Mouse (Mus musculus): ENCODE data around the gene Adamts16.

Gene Adamts16

DNA sequence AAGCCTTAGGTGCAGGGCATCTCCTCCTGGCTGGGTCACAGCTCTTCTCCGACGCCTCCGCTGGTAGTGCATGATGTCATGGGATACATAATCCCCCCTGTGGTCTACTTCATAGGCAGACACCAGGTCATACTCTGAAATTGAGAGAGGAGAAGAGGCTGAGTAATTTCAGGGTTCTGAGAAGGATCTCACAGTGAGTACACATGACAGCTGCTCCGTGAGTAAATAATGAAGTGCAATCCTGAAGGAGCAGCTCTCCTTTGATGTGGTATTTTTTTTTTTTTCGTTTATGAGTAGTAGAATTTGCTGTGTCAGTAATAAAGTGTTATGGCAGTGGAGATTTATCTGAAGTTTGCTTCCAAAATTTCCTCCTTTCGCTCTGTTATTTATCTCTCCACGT lies 5.4 kb downstream of the Adamts16 start:
- in situ Hi-C loops (cut with MboI, MseI) = loop anchor here (5.0 kb wide), 2 partner anchors 189 to 194 kb away; no protein-coding TSS in a partner anchor

- in situ Hi-C loops (cut with MboI, MseI) = no loop called here
Measured at GRCm38 (mm10) chr13:70832593-70833138, 8.9 kb downstream of the Adamts16 start.

- in situ Hi-C loops (cut with MboI, MseI) = no loop called here
Measured at GRCm38 (mm10) chr13:70831041-70831440, 10.6 kb downstream of the Adamts16 start.

DNA sequence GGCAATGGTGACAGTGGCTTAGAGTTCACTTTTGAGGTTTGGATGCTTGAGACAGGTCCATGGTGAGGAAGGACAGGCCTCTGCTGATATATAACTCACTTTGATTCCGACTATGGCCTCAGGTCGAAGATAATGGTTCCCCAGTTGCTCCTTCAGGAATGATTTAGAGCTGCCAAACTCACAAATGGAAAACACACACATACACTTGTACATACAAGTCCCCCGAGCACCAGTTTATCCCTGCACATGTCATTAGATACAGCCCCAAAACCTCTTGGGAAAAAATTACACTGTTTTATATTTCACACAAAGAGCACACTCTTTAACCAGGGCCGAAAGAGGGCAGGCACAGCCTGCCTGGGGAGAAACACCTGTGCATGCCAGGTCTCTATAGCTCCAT lies 14.1 kb downstream of the Adamts16 start:
- in situ Hi-C loops (cut with MboI, MseI) = no loop called here

- in situ Hi-C loops (cut with MboI, MseI) = no loop called here
Measured at GRCm38 (mm10) chr13:70825265-70825664, 16.3 kb downstream of the Adamts16 start.

GRCm38 (mm10) chr13:70823757-70824156 lies 17.9 kb downstream of the Adamts16 start:
- in situ Hi-C loops (cut with MboI, MseI) = no loop called here

- in situ Hi-C loops (cut with MboI, MseI) = no loop called here
Measured at GRCm38 (mm10) chr13:70818982-70819381, 22.6 kb downstream of the Adamts16 start.

DNA sequence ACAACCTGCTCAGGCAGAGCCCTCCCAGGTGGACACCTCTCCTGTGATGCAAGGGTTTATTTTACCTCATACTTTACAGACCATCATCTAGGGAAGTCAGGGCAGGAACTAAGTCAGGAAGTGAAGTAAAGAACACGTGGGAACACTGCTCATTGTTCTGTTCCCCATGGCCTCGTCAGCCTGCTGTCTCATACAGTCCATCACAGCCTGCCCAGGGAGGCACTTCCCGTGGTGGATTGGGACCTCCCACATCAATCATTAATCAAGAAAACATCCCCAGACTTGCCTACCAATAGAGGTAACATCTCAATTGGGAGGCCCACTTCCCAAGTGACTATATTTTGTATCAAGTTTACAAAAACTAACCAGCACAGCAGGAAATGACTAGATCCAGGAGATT lies 27.2 kb downstream of the Adamts16 start:
- in situ Hi-C loops (cut with MboI, MseI) = no loop called here

- in situ Hi-C loops (cut with MboI, MseI) = no loop called here
Measured at GRCm38 (mm10) chr13:70805506-70805905, 36.1 kb downstream of the Adamts16 start.

DNA sequence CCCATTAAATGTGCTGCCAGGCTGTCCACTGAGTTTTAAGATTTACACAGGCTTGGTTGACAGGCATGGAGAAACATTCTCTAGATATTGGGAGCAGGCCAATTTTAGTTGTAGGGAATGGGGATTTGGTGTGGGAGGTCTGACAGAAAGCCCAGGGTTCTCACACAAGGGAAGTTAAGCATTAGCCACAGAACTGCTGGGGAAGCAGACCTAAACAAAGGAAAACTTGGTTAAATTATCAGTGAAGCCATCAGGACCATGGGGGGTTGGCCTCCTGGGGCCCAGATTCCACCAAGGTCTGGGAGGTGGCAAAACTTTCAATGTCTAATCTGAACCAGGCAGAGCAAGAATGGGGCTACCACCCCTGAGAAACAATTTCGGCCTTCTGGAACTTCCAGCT lies 38.8 kb downstream of the Adamts16 start:
- in situ Hi-C loops (cut with MboI, MseI) = no loop called here

- in situ Hi-C loops (cut with MboI, MseI) = no loop called here
Measured at GRCm38 (mm10) chr13:70799322-70799721, 42.3 kb downstream of the Adamts16 start.

DNA sequence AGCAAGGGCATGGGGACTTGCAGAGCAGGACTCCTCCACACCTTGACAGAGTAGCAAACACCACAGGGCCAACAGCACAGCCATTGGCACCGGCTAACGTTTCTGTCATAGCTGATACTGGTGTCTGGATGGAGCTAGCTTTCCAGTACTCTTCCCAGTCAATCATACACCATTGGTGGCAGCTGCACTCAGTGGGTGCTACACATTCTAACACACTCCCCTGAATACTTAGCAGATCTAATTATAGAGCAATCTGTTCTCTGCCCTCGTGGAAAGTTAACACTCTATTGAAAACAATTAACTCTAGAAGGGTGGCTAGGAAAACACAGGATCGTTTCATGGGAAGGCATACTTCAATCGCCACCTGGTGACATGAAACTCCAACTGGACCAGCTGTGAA lies 43.2 kb downstream of the Adamts16 start:
- in situ Hi-C loops (cut with MboI, MseI) = no loop called here

DNA sequence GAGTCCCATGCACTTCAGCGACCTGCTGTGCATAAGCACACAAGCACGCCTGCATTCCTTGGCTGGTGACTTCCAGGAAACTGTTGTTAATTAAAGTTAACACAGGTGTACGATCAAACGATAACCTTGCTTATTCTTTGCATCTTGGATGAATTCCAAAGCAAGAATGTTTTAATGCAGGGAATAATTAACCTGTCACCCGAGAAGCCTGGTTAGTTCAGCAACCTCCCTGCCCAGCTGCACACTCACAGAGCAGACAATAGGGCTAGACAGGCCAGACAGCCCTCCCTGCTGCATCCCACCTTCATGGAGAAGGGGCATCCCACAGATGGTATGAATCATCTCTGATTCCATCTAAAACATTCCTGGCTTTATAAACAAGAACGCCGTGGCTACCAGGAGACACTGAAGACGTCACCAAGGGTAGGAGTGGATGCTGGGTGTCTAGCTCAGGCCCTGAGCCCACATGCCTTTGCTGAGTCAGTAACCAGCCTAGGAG lies 47.5 kb downstream of the Adamts16 start:
- in situ Hi-C loops (cut with MboI, MseI) = no loop called here

- in situ Hi-C loops (cut with MboI, MseI) = no loop called here
Measured at GRCm38 (mm10) chr13:70793660-70794059, 48.0 kb downstream of the Adamts16 start.

DNA sequence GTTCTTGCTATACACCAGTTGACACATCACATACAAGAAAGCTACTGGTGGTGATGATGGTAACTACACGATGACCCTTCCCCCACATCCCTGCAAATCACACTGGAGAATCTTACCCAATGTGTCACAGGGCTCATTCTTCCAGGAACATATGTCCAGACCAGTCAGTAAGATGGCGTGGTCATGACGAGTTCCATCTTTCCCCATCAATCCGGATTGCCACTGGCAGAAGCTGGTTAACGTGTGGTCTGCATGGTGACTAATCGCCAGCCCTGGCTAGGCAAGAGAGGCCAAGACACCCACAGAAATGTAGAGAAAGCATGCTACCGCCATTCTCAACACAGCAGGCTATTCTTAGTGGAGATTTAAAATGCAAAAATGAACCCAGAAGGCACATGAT lies 48.7 kb downstream of the Adamts16 start:
- in situ Hi-C loops (cut with MboI, MseI) = no loop called here

- in situ Hi-C loops (cut with MboI, MseI) = no loop called here
Measured at GRCm38 (mm10) chr13:70789806-70790205, 51.8 kb downstream of the Adamts16 start.

- in situ Hi-C loops (cut with MboI, MseI) = no loop called here
Measured at GRCm38 (mm10) chr13:70789022-70789421, 52.6 kb downstream of the Adamts16 start.

DNA sequence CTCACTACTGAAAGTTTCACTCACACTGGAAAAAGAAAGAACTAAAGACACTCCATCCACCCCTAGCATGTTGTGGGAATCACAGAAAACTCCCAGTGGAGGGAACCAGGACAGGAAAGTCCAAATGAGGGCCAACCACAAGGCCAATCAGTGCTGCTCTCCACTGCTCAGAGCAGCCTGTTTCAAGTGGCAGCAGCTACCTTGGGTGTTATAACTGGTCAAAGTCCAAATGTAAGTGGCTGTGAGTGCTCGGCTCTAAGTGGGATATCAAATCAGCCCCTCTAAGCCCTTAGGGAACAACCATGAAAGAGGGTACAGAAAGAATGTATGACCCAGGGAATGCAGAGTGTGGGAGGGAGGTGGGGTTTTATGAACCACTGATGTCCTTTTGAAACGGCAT lies 56.5 kb downstream of the Adamts16 start:
- in situ Hi-C loops (cut with MboI, MseI) = no loop called here

DNA sequence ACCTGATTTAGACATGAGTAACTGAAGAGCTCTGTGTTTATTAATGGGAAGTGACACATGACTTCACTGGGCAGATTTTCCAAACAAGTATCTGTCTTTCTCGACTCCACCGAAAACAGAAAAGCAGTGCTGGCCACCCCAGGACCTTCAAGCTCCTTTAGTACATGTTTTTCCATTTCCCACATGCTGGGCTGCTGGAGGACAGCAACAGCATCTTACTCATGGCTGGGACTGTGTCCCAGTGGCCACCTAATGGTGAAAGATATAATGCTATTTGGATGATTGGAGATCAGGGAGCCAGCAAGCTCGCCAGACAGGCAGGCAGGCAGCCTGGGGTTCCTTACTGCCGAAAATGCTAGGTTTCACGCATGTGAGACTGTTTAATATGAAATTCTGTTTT lies 57.5 kb downstream of the Adamts16 start:
- in situ Hi-C loops (cut with MboI, MseI) = no loop called here

DNA sequence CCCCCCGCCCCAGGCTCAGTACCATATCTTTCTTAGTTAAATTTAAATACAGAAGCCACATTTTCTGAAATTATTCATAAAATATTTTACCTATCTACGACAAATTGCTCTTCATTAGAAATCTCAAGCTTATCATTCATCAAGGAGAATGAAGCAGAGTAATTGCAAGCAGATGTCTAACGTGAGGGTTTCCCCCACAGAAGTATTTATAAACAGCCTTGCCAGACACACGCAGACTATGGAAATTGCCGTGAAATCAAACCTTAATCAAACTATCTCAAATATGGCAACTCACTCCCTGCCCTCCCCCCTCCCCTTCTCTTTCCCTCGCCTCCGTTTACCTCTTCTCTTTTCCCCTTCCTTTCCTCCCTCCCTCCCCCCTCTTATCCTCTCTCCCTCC lies 61.8 kb downstream of the Adamts16 start:
- in situ Hi-C loops (cut with MboI, MseI) = no loop called here

DNA sequence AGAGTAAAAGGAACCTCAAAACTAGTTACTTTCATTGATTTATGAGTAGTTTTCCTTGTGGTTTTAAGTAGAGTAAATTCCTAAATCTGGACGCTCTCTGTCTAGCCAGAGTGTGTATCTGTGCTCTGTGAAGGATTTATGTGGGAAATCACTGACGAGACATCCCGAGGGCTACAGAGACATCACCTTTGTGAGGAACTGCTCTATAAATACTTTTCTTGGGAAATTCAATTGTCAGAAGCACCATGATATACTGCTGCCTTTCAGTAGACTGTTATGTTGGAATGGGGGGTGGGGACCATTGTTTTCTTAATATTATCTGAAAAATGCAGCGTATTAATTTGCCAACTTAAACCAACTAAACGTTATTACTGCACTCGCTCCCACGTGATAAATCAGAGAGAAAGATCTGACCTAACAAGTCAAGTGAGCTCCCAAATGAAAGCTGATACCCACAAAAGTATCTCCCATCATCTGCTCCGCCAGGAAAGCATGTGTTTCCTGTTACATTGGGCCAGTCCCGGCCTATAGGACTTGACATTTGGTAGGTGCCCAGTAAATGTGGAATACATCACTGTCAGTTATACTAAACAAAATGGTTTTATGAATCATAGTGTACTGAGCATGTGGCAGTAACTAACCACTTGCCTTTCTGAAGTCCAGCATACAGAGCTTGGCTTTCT lies 62.6 kb downstream of the Adamts16 start:
- in situ Hi-C loops (cut with MboI, MseI) = no loop called here

DNA sequence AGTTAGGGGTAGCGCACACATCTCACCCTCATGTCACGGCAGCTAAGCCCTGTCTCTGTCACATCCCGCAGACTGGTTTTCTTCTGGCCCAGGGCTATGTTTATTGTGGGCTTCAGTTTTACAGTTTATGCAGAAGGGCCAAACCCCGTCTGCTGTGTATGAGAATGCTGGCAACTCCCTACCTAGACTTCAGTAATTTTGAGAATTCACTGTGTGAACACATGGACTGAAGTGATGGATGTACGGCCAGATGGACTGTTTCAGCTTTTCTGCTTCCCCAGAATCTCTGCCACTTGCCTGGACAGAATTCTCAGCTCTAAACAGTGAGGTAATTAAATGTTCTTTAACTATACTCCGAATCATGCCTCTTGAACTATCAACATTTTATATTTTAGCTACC lies 70.5 kb downstream of the Adamts16 start:
- in situ Hi-C loops (cut with MboI, MseI) = no loop called here

DNA sequence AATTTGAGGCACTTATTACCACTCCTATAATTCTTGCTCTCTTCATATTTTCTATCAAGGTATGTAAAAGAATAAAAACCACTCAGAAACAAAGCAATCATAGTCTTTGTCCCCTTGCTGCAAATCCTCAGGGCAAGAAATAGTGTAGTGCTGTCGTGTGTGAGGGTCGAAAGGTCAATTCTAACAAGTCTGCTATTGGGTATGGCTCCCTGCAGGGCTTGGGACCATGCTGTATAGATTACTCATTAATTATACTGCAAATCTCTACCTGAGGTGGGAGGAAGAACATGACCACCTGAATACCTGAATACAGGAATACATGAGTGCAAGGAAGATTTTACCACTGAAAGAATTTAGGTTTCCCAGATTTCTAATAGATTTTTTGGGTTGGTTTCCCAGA lies 72.5 kb downstream of the Adamts16 start:
- in situ Hi-C loops (cut with MboI, MseI) = no loop called here
